Mouse (Mus musculus): ENCODE data around the gene Cox17.

Cox17 gene

DNA sequence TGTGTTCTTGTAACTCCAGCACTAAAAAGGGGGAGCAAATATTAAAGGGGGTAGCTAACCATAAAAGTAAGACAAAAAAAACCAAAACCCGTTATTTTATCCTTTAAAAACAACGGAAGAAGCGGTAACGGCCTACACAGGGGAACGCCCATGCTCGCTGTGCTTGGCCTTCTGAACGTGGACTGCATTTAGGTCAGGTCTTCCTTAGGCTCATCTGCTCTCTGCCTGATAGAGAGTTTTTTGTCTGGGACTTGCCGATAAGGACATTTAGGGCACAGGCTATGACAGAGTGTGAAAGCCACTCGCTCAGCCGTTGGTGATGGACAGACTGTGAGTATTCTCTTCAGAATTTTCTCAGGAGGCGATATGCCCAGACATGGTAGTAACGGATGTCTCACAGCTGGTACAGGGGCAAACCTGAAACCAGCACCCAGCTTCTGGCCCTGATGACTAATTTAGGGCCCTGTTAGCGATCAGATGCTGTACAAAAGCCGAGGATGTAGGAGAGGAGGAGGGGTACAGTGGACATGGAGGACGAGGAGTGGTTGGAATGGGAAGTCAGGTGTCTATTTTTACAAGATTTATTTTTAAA lies 25.0 kb downstream of the Cox17 start:
- DNase-seq (ENCODE audit: low read depth) = no peak

- no peak for DNase-seq (ENCODE audit: low read depth)
Observed at GRCm38 (mm10) chr16:38372876-38373275, 26.1 kb downstream of the Cox17 start.

DNA sequence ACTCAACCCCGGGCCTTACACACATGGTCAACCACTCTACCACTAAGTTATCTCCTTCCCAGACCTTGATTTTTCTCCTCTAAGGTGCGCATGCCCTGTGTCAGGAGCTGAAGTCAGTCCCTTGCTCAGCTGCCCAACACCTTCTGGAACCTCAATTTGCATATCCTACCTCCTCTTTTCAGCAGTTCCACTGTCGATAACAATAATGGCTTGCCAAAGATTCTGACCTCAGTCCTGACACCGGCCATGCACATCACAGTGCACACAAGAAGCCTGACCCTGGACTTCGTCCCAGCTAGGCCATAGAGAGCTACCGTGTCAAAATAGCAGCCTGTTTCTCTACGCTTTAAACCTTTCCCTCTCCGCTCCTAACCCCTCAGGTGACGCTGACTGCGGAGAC lies 26.6 kb downstream of the Cox17 start:
- DNase-seq (ENCODE audit: low read depth) = no peak

DNA sequence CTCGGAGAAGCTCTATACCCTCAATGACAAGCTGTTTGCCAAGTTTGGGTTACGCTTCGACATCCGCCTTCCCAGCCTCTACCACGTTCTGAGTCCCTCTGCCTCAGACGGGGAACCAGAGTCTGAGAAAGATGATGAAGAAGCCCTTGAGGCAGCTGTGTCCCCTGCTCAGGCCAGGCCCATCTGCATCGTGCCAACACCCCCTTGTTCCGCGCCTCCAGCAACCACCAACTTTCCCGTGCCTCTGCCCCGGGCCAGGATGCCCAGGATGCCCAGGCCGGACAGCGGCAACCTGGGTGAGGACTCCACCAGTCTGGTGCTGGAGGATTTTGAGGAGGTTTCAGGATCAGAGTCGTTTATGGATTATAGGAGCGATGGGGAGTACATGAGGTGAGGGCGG lies 27.1 kb downstream of the Cox17 start:
- DNase-seq (ENCODE audit: low read depth) = no peak

DNA sequence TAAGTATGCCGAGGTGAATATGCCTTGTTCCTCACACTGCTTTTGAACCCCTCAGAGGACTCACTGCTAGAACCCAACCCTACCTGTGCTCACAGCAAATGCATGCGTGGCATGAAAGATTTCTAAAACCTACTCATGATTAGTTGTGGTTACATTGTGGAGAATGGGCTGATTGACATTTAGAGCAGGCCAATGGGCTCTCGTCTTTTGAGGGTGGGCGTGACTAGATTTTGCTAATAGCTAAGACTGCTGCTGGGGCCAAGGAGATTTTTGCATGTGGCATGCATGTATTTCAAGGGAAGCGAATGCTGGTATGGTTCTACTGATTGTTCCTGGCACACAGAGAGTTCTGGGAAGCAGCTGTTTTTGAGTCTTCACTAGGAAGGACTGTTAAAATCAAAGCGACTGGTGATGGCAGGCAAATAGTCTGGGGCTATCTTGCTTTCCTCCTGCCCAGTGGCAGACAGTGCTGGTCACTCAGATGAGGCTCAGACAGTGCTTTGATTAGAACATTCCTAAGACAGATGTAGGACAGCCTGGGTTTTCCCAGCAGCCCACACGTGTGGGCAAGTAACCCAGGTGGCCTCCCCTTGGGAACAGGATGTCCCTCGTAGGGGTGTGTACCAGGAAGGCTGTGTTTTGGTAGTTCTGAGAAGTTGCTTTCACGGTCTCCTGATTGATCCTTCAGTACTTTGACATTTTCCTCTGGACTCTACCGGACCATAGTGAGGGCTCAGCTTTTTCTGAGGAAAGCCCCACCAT lies 27.8 kb downstream of the Cox17 start:
- DNase-seq (ENCODE audit: low read depth) = no peak

- DNase-seq (ENCODE audit: low read depth) = peak; percentile 40
Observed at GRCm38 (mm10) chr16:38375182-38375581, 28.4 kb downstream of the Cox17 start.

DNA sequence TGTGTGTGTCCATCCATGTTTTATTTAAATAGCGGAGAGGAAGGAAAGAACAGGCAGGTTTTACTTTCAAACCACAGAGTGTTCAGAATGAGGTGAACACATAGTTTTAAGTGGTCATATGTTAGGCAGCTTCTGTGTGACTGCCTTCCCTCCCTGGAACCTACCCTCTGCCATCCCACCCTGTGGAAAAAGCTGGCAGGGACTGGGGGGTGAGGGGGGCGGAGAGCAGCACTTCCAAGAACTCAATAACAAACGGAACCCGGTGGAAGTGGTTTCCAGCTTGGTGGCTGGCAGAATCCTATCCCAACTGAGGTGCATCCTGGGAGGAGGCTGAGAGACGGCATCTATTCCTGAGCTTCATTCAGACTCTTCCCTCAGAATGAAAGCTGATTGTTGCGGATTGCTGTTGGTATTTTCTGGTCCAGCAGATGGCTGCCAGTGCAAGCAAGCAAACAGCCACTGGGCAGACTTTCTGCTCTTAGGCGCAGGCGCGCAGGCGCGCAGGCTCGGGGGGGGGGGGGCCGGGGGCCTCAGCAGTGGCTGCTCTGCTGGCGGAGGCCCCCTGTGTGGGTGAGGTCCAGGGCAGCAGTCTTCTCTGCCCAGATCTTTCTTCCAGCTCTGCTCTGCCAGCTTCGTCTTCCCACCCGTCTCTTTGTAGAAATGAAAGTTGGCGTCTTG lies 29.5 kb downstream of the Cox17 start:
- no peak for DNase-seq (ENCODE audit: low read depth)

GRCm38 (mm10) chr16:38376841-38377249 lies 30.1 kb downstream of the Cox17 start:
- no peak for DNase-seq (ENCODE audit: low read depth)

DNA sequence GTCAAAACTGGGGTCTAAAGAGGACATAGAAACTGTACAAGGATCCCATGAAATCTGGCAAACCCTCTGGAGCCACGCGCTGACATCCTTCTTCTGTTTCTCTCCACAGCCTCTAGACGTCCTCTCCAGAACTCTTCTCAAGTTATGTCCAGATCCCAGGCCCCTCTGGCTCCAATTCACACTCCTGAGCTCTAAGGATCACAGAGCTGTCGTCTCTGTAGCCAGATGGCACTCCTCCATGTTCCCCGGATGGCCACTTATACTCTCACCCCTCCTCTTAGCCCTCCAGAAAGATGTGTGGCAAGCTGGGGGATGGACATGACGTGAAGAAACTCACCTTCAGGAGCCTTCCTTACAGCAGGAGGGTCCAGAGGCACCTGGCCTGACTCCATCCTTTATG lies 30.8 kb downstream of the Cox17 start:
- no peak for DNase-seq (ENCODE audit: low read depth)

- no peak for DNase-seq (ENCODE audit: low read depth)
Observed at GRCm38 (mm10) chr16:38378591-38378990, 31.8 kb downstream of the Cox17 start.

DNA sequence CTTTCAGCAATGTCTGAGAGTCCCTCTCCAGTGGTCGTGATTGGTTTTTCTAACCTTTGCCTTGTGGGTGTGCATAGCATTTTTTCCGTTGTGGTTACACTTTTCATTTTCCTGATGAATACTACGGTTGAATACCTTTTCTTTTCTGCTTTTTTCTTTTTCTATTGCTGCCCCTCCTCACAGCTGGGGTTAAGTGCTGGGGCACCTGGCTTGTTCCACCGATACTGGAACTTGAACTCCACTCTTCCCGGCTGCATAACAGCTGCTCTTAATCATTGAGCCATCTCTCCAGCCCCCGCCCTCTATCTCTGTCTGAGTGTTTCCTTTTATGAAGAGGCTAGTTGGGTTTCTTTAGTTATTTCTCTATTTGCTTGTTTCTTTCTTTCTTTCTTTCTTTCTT lies 32.3 kb downstream of the Cox17 start:
- DNase-seq (ENCODE audit: low read depth) = no peak

- DNase-seq (ENCODE audit: low read depth) = no peak
Observed at GRCm38 (mm10) chr16:38379493-38379892, 32.7 kb downstream of the Cox17 start.

GRCm38 (mm10) chr16:38379926-38380325 lies 33.1 kb downstream of the Cox17 start:
- DNase-seq (ENCODE audit: low read depth) = no peak

GRCm38 (mm10) chr16:38383683-38384082 lies 36.9 kb downstream of the Cox17 start:
- DNase-seq (ENCODE audit: low read depth) = peak; percentile 19

- DNase-seq (ENCODE audit: low read depth) = no peak
Observed at GRCm38 (mm10) chr16:38385184-38385634, 38.4 kb downstream of the Cox17 start.

DNA sequence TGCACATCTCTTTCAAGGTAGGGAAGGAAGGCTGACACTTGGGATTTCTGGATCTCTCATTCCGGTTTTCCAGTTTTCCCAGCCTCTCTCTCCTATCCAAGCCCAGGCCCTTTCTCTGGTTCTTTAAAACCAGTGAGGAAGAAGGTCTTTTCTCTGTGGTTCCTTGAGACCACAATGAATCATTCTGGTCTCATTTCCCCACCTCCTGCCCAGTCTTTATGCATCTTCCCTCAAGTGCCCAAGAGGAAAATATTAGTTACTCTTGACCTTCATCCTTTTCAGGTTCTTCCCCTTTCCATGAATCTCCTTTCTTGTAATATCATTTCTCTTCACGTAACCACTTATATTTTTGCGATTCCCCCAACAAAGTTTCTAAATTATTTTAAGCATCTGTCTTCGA lies 38.9 kb downstream of the Cox17 start:
- peak; percentile 86 for DNase-seq (ENCODE audit: low read depth)

DNA sequence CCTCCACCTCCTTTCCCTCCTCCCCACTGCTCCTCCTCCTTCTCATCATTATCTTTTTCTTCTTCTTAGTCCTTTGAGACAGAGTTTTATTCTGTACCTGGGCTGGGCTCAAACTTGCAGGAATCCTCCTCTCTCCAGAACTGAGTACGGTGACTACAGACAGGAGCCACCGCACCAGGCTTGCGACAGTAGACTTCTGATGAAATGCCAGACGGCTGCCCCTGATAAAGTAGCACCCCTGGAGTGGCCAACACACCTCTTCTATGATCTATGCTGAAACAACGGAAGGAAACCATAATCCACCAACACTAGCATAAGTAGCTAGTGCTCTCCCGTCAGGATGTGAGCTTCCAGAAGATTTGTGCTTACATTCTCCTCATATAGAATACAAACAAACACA lies 40.6 kb downstream of the Cox17 start:
- no peak for DNase-seq (ENCODE audit: low read depth)

GRCm38 (mm10) chr16:38388757-38389156 lies 42.0 kb downstream of the Cox17 start:
- DNase-seq (ENCODE audit: low read depth) = no peak

DNA sequence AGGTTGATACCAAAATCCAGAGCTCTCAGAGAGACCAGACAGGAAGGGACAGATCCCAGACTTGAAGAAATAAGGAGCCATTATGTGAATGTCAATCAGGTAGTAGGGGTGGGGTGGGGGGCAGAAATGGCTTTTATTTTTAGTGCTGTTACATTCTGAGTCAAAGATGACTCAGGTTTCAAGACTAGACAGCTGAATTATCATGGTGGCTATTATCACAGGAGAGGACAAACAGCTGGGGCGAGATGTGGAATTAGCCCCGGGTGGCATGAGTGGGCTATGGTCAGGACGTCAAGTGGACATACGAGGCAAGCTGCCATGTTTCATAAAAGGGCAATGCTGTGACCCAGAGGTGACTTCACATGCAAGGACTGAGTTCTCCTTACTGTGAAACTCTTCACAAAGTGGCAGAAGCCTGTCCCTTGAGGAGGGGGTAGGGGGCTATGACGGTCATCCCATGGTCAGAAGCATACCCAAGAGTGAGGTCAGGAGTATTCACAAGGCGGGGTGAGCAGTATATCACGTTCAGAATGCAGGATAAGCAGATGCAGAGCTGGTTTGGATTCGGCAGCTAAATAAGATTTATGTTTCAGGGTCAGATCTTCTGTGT lies 42.6 kb downstream of the Cox17 start:
- no peak for DNase-seq (ENCODE audit: low read depth)

- no peak for DNase-seq (ENCODE audit: low read depth)
Observed at GRCm38 (mm10) chr16:38390322-38390721, 43.5 kb downstream of the Cox17 start.

GRCm38 (mm10) chr16:38392126-38392894 lies 45.5 kb downstream of the Cox17 start:
- no peak for DNase-seq (ENCODE audit: low read depth)

DNA sequence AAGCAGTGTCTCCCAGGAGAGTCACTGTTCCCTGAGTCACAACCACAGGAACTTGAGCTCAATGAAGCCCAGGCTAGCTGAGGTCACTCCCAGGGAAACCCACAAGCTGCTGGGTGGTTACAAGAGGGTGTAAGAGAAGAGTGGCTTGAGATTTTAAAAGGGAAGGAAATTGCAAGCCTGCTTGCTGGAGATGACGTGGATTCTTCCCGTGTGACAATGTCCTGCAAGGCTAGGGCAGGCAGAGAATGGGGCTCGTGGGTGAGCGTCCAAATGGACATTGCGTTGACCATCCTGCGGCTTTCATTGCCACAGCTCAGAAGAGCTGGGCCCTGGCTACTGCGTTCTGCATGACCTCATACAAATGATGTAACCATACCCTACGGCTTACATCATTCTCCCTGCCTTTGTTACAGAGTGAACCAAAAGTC lies 47.4 kb downstream of the Cox17 start:
- DNase-seq (ENCODE audit: low read depth) = peak; percentile 90

All from 416B (cell line).